In the genomic region with DNA sequence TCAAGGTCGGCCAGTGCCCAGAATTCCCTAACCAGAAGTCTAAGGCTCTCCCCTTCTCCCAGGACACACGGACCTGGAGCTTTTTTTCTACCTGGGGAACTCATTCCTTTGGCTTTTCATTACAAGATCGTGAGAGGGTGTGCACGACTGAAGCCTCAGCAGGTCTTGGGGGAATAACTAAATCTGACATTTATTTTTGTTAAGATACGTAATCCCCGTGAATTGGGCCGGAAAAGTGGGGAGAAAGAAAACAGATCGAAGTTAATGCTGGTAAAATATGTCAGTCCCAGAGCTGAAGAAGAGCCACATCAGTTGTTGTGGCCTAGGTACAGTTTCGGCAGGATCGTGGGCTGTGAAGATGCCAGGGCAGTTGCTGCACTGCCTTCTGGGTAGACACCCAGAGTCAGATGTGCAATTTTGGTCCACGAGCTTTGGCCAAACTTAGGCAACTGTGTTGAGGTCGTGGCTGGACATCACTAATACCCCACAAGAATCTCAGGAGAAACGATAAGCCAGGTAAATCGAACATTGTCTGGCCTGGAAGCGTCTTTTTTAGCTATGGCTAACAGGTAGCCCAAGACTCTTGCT, we compare ENCODE assay signal across 8 mouse cellular contexts. TPM values are rescaled to one million over a fixed set of nuclear protein-coding genes. Genes with fewer than 3 reads are reported as not detected.
DNase-seq lines count a peak whose midpoint lies in the region; ATAC-seq and TF ChIP-seq lines count a peak whose summit lies in the region.

No protein-coding gene starts in this region.

- no peaks in the 10 kb centered on the region for H3K27me3 ChIP-seq in kidney, postnatal 0 days (ENCODE audit: insufficient read depth, low read length)
- no peaks in the 10 kb centered on the region for H3K27me3 ChIP-seq in heart, embryonic 14.5 days (ENCODE audit: control insufficient read depth, insufficient read depth, low read length)
- H3K27me3 ChIP-seq in liver, postnatal 0 days (ENCODE audit: insufficient read depth, low read length): no peaks in the 10 kb centered on the region

- no peak for TF ChIP-seq CTCF in kidney, postnatal 0 days (IDR thresholded peaks at IDR 0.05; ENCODE audit: low read depth)
- no peak for TF ChIP-seq CTCF in bone marrow macrophage, adult 2 months (IDR thresholded peaks at IDR 0.05; ENCODE audit: low read depth, low read length)
- no peak for TF ChIP-seq CTCF in liver, postnatal 0 days (IDR thresholded peaks at IDR 0.05; ENCODE audit: low read depth)

- 26% methylated on average over 15 of the region's 15 CpGs for WGBS in kidney, postnatal 0 days
- 27% methylated on average over 15 of the region's 15 CpGs for WGBS in heart, embryonic 14.5 days
- 30% methylated on average over 15 of the region's 15 CpGs for WGBS in liver, postnatal 0 days (ENCODE audit: insufficient replicate concordance)

- peak; percentile 4 for DNase-seq in kidney, postnatal 0 days (ENCODE audit: low spot score)
- no peak for DNase-seq in kidney, adult 11 months
- DNase-seq in liver, postnatal 0 days: no peak
- no peak for DNase-seq in urinary bladder, postnatal 36 days (ENCODE audit: low spot score in 2 of 2)
- DNase-seq in right cerebral cortex, postnatal 25 days: no peak

- no peak for TF ChIP-seq POLR2A in bone marrow macrophage, adult 2 months (IDR thresholded peaks at IDR 0.05; ENCODE audit: borderline replicate concordance, low read depth, low read length)

- peak overlapping the region; percentile 72 for H3K4me2 ChIP-seq in kidney, postnatal 0 days (ENCODE audit: low read length)
- H3K4me2 ChIP-seq in heart, embryonic 14.5 days (ENCODE audit: low read length): peak overlapping the region; percentile 77
- peak overlapping the region; percentile 92 for H3K4me2 ChIP-seq in liver, postnatal 0 days (ENCODE audit: low read depth, low read length)

- peak overlapping the region; percentile 89 for H3K9ac ChIP-seq in kidney, postnatal 0 days (ENCODE audit: low read depth, low read length)
- peak overlapping the region; percentile 88 for H3K9ac ChIP-seq in heart, embryonic 14.5 days (ENCODE audit: low read length)
- H3K9ac ChIP-seq in liver, postnatal 0 days (replicated peaks): peak overlapping the region; percentile 78

- peaks cover 6% of the 10 kb centered on the region; the same call in 1 of the 2 replicates for H3K4me1 ChIP-seq in kidney, postnatal 0 days (replicated peaks; ENCODE audit: insufficient read depth, low read length)
- peaks cover 6% of the 10 kb centered on the region; the same call in 1 of the 2 replicates for H3K4me1 ChIP-seq in bone marrow macrophage, adult 2 months (ENCODE audit: control insufficient read depth, insufficient read depth, low read length)
- H3K4me1 ChIP-seq in heart, embryonic 14.5 days (ENCODE audit: control insufficient read depth in 2 of 2, insufficient read depth in 2 of 2, low read length in 2 of 2): peaks cover 13 to 37% of the 10 kb centered on the region in 2 experiments
- peaks cover 8% of the 10 kb centered on the region; the same call in 1 of the 2 replicates for H3K4me1 ChIP-seq in liver, postnatal 0 days (ENCODE audit: insufficient read depth)

- peak overlapping the region; percentile 86 for H3K4me3 ChIP-seq in kidney, postnatal 0 days (replicated peaks; ENCODE audit: low read depth, low read length)
- peak overlapping the region; percentile 91 for H3K4me3 ChIP-seq in bone marrow macrophage, adult 2 months (ENCODE audit: insufficient read depth, low read length)
- H3K4me3 ChIP-seq in heart, embryonic 14.5 days (ENCODE audit: control insufficient read depth in 1 of 2, insufficient read depth in 1 of 2, low read depth in 1 of 2, low read length in 2 of 2): peak overlapping the region; percentile 74 to 87
- H3K4me3 ChIP-seq in liver, postnatal 0 days (ENCODE audit: low read depth, low read length): peak overlapping the region; percentile 76

- no peaks in the 10 kb centered on the region for H3K9me3 ChIP-seq in kidney, postnatal 0 days (replicated peaks; ENCODE audit: low read length)
- no peaks in the 10 kb centered on the region for H3K9me3 ChIP-seq in heart, embryonic 14.5 days (ENCODE audit: control insufficient read depth, low read length)
- no peaks in the 10 kb centered on the region for H3K9me3 ChIP-seq in liver, postnatal 0 days (ENCODE audit: low read length)

- no peak for ATAC-seq in kidney, postnatal 0 days (replicated peaks; ENCODE audit: low FRiP score, low read depth)
- ATAC-seq in heart, embryonic 14.5 days (ENCODE audit: insufficient number of reproducible peaks, insufficient read depth, low FRiP score, low read depth): no peak
- no peak for ATAC-seq in liver, postnatal 0 days
- ATAC-seq in granulocyte monocyte progenitor cell, adult 5-6 weeks (replicated peaks; ENCODE audit: poor library complexity, severe bottlenecking): no peak

- TF ChIP-seq EP300 in liver, postnatal 0 days (IDR thresholded peaks at IDR 0.05; ENCODE audit: low read depth): no peak

- H3K36me3 ChIP-seq in kidney, postnatal 0 days (ENCODE audit: insufficient read depth, low read length): no peaks in the 10 kb centered on the region
- H3K36me3 ChIP-seq in heart, embryonic 14.5 days (ENCODE audit: control insufficient read depth, insufficient read depth, low read length): 0 out of 2 replicates have a peak, but pooled peaks cover 3% of the 10 kb centered on the region
- no peaks in the 10 kb centered on the region for H3K36me3 ChIP-seq in liver, postnatal 0 days (replicated peaks; ENCODE audit: insufficient read depth, low read length)

- H3K27ac ChIP-seq in kidney, postnatal 0 days: peak overlapping the region; percentile 79
- H3K27ac ChIP-seq in bone marrow macrophage, adult 2 months (ENCODE audit: insufficient read depth, low read depth, low read length): no peak overlapping the region
- peak overlapping the region; percentile 56 to 85 for H3K27ac ChIP-seq in heart, embryonic 14.5 days (replicated peaks in 1 of 2; ENCODE audit: control insufficient read depth in 1 of 2, insufficient read depth in 1 of 2, low read depth in 2 of 2, low read length in 2 of 2)
- H3K27ac ChIP-seq in liver, postnatal 0 days (ENCODE audit: low read depth): peak overlapping the region; percentile 46; the same call in 1 of the 2 replicates

RNA-seq across cellular contexts. Expression of gene Krba1, which starts 0.7 kb away (rescaled TPM):
- polyA plus RNA-seq in kidney, postnatal 0 days (2015; fragmentation: Nextera tagmentation; extraction: Ambion mirVana): 15.7 and 16.0 TPM in 2 replicates
- polyA plus RNA-seq in bone marrow macrophage, adult 2 months (2012; ENCODE audit: insufficient read depth, insufficient read length, missing spikeins): 4.3 and 5.1 TPM in 2 replicates
- polyA plus RNA-seq in heart, embryonic 14.5 days (2014; fragmentation: Nextera tagmentation; extraction: Ambion mirVana): 14.4 and 16.5 TPM in 2 replicates
- polyA plus RNA-seq in liver, postnatal 0 days (2015; fragmentation: Nextera tagmentation; extraction: Ambion mirVana): 1.9 and 2.2 TPM in 2 replicates
- 2.7 and 6.7 TPM in 2 replicates for total RNA-seq in granulocyte monocyte progenitor cell, adult 5-6 weeks (2014; fragmentation: Nextera tagmentation)
- 0.98 and 1.8 TPM in 2 replicates for total RNA-seq in granulocyte monocyte progenitor cell, adult 5-6 weeks (2017)

RNA-seq across cellular contexts. Expression of gene Zfp467, which starts 49.5 kb away (rescaled TPM):
- 27.9 and 33.4 TPM in 2 replicates for polyA plus RNA-seq in kidney, postnatal 0 days (2015; fragmentation: Nextera tagmentation; extraction: Ambion mirVana)
- polyA plus RNA-seq in bone marrow macrophage, adult 2 months (2012; ENCODE audit: insufficient read depth, insufficient read length, missing spikeins): 44.4 and 50.9 TPM in 2 replicates
- polyA plus RNA-seq in heart, embryonic 14.5 days (2014; fragmentation: Nextera tagmentation; extraction: Ambion mirVana): 24.8 and 26.2 TPM in 2 replicates
- polyA plus RNA-seq in liver, postnatal 0 days (2015; fragmentation: Nextera tagmentation; extraction: Ambion mirVana): 4.9 TPM in 2 replicates
- 3.0 and 6.3 TPM in 2 replicates for total RNA-seq in granulocyte monocyte progenitor cell, adult 5-6 weeks (2014; fragmentation: Nextera tagmentation)
- total RNA-seq in granulocyte monocyte progenitor cell, adult 5-6 weeks (2017): 0.57 and 3.1 TPM in 2 replicates

RNA-seq across cellular contexts. Expression of gene Sspo, which starts 51.9 kb away (rescaled TPM):
- polyA plus RNA-seq in kidney, postnatal 0 days (2015; fragmentation: Nextera tagmentation; extraction: Ambion mirVana): 0.46 and 0.64 TPM in 2 replicates
- 0.11 TPM in 1 of 2 replicates, not detected in the other for polyA plus RNA-seq in bone marrow macrophage, adult 2 months (2012; ENCODE audit: insufficient read depth, insufficient read length, missing spikeins)
- 0.57 and 0.58 TPM in 2 replicates for polyA plus RNA-seq in heart, embryonic 14.5 days (2014; fragmentation: Nextera tagmentation; extraction: Ambion mirVana)
- 0.01 and 0.06 TPM in 2 replicates for polyA plus RNA-seq in liver, postnatal 0 days (2015; fragmentation: Nextera tagmentation; extraction: Ambion mirVana)
- not detected in 2 replicates for total RNA-seq in granulocyte monocyte progenitor cell, adult 5-6 weeks (2014; fragmentation: Nextera tagmentation)
- total RNA-seq in granulocyte monocyte progenitor cell, adult 5-6 weeks (2017): not detected in 2 replicates
